Mouse (Mus musculus): ENCODE measurements around the gene Usp46.
A peak's percentile ranks its signal among the peaks of the same experiment; 100 is the strongest.
"Not testable (repeated sequence)": the region's sequence is repeated elsewhere in the genome, so short reads cannot be mapped to it uniquely, and the experiment has no call there.

Usp46 gene

DNA sequence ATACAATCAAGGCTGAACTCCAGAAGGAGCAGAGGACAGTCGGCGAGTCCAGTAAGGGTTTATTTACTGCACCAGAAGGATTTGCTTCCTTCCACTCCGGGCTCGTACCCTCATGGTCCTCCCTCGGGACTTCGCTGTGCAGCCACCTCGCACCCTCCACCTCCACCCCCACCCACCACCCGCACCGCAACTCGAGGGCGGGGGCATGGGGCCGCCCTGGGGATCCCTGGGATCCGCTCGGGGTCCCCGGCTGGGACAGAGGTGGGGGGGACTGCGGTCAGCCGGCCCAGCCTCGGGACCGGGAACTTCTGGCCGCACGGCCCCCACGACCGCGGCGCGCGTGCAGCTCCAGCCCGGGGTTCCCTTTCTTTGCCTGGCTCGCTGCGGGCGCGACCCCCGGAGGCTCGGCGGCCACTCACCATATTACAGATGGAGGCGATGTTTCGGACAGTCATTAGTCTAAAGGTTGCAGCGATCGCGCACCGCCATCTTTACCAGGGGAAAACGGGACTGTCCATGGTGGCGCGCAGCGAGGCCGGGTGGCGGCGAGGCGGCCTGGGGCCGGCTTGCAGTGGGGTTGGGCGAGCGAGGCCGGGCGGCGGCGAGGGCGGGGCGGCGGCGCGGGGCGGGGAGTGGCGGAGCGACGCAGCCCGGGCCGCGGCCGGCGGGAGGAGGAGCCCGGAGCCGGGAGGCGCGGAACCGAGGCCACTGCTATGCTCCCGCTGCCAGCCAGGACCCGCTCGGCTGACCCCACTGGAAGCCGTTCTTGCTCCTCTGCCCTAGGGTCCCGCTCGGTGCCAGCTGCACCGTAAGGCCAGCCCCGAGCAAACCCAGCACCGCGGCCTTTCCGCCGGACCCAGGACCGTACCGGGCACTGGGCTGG lies at the start of gene Usp46:
TSS of gene Usp46 (minus strand) at position 601 of the 883 bp plus-strand sequence.
- DNase-seq (ENCODE audit: low read depth, low spot score) = no peak

DNA sequence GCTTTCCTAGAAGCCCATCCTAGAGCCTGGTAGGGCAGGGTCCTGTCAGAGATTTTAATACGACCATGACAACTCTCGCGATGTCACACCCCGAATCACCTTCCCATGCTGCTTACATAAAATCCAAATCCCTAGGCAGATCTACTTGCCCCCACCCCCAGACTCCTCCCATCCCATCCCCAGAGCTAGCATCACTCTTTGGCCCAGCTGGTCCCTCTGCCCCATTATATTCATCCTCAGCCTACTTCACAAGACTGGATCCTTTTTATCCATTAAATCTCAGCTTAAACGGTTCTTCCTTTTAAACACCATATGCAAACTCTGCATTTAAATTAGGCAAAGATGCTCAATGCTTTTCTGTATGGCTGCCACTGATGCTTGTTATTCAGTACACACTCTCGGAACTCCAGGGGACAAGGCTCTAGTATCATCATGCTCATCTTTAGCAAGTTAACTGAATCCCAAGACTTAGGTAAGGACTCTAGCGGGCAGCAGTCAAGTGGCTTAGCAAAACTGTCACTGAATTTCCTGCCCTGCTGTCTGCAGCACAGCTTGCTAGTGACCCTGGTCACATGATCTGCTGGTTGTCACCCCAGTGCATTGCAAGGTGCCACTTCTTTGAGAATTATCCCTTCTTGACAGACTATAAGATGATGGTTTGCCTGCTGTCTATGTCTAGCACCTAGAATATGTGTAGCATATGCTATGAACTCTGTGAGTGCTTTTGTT lies 45.9 kb upstream of the Usp46 start:
- peak; percentile 16 for DNase-seq (ENCODE audit: low read depth, low spot score)

DNA sequence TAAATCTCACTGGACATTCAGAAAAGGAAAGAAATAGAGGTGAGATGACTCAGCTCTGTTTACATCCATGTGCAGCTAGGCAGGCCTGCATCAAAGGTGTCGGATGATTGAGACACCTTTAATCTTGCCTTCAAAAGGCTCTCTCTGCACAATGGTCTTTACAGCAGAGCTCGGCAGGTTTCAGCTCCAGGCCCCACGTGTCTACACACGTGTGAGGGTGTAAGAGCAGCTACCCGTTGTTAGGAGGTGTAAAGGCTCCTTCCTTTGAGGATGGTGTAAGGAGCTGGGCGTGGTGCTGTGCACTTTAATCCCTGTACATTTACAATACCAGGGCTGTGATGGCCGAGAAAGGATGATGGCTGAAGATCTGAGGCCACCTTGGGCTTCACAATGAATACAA lies 37.2 kb upstream of the Usp46 start:
- DNase-seq (ENCODE audit: low read depth, low spot score) = no peak

DNA sequence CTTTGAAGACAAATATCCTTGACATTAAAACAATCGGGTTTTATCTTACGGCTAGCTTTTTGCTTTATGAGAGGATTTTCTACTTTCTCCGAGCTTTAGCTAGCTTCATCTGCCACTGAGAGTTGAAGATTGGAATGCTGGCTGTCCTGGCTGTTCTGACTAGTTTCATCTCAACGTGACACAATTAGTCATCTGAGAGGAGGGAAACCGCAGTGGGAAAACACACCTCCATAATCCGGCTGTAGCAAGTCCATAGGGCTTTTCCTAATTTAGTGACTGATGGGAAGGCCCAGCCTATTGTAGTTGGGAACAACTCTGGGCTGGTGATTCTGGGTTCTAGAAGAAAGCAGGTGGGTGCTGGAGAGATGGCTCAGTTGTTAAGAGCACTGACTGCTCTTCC lies 33.5 kb upstream of the Usp46 start:
- DNase-seq (ENCODE audit: low read depth, low spot score) = no peak

DNA sequence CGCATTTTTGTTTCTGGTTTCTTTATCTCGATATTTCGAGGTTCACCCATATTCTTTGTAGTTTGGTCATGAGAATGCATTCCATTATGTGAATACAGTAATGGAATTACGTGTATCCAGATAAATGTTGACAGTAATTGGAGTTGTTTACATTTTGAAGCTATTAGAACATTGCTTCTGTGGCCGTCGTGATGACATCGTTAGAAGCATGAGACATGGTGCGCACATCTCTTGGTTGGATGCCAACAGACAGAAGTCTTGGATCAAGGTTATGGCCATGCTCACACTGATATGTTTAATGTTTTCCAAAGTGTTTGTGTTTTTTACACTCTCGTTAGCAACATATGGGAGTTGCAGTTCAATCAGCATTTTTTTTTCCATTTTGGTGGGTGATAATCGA lies 30.8 kb upstream of the Usp46 start:
- no peak for DNase-seq (ENCODE audit: low read depth, low spot score)

DNA sequence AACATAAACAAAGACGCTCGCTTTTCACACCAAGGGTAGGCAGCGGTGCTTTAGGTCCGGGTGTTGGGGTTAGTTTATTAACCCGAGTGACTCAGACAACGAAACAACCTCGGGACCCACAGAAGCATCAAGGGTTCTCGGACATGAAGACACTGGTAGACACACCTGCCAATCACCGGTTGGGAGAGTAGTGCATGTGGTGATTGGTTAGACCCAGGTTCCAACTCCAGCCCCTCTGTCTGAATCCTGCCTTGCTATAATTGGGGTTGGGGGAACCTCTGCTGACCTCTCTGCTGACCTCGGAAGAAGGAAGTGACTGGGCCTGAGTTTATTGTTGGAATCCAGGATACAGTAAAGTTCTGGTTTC lies 29.6 kb upstream of the Usp46 start:
- no peak for DNase-seq (ENCODE audit: low read depth, low spot score)

DNA sequence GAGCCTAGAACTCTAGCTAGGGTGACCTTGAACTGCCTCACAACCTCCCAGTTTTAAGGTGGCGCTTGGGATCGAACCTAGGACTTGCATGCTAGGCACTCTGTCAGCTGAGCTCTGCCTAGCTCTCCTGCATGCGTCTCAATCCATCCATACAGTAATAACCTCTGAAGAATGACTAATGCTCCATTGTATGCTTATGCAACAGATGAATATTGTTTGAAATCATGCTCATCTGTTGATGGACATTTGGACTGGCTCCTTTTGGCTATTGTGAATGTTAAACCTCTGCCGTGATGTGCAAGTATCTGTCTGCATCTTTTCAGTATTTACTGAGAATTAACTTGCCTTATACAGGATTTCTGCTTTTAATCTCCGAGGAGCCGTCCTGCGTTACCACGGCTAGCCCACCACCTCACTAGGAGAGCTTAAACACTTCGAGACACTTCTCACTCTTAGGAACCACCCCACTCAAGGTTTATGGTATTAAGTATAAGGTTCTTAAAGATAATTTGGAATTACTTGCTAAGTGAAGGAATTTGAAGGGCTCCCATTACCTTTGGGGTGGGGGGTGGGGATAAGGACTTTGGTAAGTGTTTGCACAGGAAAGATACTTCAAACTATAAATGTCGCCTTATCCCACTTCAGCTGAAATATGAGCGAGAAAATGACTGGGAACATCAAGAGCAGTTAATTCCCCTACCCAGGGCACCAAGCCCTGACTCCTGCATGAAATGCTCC lies 29.1 kb upstream of the Usp46 start:
- no peak for DNase-seq (ENCODE audit: low read depth, low spot score)

DNA sequence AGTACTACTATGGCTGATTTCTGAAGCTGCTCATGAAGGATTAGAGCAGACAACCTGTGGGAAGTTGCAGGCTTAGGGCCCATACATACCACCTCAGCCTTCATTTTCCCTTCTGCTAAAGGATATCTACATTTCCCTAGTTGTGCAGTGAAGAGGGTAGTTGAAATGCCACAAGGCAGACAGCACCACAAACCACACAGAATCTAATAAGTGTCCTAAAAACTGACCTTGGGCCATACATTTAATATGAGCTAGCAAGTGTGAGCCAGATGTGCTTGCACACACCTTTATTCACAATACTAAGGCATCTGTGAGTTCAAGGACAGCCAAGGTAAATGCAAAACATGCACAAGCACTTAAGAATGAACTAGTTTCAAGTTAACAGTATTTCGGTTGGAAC lies 27.8 kb upstream of the Usp46 start:
- no peak for DNase-seq (ENCODE audit: low read depth, low spot score)

DNA sequence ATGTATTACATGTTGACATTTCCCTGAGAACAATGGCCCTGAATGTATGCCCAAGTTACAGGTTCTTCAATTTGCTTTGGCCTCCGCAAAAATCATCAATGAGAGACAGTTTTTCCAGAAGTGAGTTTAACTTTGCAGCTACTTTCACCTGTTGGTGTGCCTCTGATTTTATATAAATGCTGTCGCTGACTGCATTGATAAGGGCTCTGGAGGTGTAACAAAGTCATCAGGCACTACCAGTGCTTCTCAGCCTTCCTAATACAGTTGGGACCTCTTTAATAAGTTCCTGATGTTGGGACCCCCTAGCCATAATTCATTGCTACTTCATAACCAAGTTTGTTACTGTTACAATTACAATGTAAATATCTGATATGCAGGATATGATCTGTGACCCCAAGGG lies 27.4 kb upstream of the Usp46 start:
- no peak for DNase-seq (ENCODE audit: low read depth, low spot score)

DNA sequence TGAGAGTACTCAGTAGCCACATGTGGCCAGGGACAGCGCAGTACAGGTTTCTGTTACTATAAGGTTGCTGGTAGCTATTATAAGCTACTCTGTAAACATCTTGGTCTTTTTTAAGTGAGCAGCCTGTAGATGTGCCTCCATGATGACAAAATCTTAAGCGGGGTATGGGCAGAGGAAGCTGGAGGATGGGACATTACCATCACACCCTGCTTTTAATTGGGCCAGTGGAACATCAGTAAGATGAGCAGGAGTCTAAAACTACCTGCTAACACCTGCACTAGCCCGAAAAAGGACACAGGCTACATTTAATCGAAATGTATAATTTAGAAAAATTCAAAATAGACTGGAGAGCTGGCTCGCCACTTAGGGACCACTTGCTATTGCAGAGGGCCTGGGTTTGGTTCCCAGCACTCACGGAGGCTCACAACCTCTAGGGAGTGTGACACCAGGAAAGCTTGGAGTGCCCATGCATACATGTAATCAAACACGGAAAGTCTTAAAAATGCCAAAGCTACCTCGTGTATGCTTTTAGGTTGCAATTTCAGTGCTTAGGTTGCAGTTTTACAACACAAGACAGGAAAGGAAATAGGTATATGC lies 26.7 kb upstream of the Usp46 start:
- no peak for DNase-seq (ENCODE audit: low read depth, low spot score)

DNA sequence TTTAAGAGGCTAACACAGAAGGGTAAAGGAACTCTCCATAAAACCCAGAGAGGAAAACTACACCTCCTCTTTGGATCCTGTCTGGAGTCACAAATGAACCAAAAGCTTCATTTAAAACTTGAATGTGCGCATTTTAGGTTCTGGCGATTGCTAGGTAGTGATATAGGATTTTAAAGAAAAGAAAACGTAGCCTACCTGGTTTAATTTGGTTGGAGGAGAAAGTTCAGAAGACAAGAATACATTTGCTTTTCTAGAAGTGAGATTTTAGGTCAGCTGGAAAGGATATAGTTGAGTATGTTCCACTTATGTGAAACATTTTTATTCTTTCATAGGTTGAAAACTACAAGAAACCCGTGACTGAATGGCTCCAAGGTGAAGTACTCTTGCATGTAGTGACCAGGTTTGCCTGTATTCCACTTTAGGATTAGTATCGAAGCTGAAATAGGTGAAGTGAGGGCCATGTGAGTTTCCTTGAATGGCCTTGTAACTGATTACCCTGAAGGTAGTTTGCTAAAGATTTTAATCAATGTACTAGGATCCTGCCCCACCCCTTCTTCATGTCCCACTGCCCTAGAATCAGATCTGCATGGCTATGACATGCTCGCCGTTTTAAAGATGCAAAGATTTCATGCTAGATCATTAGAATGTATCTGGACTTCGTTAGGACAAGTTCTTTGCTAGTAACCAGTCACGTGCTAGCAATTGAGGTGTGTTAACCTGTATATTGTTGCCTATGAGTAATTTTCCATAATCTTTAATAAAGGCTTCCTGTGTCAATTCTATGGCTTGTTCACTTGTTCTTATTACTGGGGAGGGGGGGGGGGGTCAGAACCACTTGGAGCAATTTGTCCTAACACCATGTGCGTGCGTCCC lies 25.6 kb upstream of the Usp46 start:
- no peak for DNase-seq (ENCODE audit: low read depth, low spot score)

DNA sequence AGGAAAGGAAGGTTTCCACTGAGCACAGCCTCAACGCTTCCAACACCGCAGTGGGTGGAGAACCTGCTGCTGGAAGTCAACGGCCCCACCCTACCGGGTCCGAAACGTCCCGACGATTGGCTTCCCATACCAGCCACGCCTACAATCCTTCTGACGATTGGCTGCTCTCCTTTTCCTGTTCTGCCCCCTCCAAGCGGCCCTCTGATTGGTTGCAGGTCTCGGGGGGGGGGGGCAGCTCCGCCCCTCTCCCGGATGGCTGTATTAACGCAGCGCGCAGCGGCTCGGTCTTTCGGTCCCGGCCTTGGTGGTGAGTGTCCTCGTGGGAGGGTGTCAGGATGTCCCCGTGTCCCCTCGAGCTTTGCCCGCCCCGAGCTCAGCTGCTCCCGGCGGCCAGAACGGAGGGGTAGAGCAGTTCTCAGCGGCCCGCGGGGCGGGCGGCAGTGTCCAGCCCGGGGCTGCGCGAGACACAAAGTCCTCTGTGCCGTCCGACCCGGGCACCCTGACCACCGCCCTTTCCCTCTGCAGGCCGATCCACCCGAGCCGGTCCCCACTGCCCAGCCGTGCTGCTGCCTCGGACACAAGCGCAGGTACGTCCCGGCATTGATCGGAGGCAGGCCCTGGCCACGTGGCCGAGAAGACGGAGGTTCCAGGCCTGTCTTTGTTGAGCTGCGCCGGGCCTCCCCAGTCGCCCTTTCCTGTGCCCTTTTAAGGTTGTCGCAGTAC lies 24.8 kb upstream of the Usp46 start:
- DNase-seq (ENCODE audit: low read depth, low spot score) = peak; percentile 92

DNA sequence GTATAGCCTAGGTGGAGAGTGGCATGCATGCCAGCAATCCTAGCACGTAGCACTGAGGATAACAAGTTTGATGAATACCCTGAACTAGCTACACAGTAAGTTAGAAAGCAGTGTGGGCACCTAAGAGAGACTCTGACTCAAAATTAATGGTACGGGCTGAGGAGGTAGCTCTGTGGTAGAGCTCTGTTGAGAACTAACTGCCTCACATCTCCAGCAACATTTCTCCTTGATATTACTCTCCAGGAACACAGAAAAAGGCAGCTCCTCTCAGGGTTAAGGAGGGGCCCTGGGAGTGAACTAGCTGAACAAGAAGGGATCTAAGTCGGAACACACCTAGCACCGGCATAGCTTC lies 24.2 kb upstream of the Usp46 start:
- no peak for DNase-seq (ENCODE audit: low read depth, low spot score)

DNA sequence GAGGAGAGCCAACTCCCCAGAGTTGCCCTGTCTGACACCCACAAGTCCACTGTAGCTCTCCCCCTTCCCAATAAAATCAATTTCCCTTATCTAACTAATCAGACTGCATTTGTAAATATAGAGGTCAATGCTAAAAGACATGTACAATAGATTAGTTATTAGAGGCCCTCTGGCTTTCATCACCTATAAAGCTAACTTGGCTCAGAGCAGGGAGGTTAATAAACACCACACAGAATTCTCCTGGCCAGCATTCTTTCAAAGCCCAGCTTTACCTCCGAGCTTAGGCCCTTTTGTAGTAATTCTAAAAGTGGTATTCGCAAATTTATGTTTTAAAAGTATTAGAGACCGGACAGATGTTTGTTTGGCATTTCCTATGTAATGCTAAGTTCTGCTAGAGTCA lies 21.4 kb upstream of the Usp46 start:
- DNase-seq (ENCODE audit: low read depth, low spot score) = no peak

DNA sequence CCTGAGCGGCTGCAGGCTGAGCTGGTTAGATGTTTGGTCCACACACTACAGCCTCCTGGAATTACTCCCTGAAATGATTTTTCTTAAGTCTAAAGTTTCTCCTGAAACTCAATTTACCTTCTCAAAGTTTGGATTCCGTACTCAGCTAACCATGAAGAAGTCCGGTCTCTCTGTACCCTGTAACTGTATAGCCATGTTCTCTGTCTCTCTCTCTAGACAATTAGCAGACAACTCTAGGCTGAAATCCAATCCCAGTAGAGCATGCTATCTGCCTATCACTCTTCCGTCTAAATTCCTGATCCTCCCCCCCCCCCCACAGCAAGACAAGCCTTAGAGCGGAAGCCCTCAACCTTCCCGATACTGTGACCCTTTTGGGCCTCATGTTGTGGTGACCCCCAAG lies 13.5 kb upstream of the Usp46 start:
- no peak for DNase-seq (ENCODE audit: low read depth, low spot score)

DNA sequence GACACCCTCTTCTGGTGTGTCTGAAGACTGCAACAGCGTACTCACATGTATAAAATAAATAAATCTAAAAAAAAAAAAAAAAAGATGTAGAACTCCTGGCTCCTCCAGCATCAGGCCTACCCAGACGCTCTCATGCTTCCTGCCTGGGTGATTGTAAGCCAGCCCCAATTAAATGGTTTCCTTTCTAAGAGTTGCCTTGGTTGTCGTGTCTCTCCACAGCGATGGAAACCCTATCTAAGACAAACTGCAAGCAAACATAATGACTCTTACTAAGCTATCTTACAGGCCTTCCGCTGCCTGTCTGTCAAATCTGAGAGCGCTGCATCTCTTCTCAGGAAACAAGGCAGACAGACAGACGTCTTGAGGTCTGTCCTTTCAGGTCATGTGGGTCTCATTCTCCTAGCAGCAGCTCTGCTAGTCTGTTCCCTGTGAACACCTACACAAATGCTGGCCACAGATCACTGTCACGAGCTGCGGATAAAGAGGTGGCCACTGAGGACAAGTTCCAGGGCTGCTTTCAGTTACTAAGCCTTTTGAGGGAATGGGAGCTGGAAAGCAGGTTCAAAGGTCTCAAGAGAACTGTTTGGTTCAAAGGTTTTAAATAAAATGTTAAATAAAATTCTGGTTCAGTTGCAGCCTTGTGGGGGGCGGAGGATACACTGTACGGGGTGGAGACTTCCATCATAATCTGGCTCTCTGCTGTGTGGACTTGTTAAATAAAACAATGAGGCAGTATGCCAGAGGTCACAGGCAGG lies 10.8 kb upstream of the Usp46 start:
- no peak for DNase-seq (ENCODE audit: low read depth, low spot score)

DNA sequence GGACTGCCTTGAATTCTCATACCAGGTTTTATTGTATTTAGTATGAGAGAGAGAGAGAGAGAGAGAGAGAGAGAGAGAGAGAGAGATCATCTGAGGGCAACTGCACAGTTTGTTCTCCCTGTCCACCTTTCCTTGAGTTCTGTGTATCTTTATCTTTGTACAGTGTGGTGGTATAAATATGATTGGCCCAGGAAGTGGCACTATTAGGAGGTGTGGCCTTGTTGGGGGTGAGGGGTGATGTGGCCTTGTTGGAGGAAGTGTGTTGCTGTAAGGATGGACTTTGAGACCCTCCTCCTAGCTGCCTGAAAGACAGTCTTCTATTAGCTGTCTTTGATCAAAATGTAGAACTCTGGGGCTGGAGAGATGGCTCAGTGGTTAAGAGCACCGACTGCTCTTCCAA lies 10.2 kb upstream of the Usp46 start:
- no peak for DNase-seq (ENCODE audit: low read depth, low spot score)

DNA sequence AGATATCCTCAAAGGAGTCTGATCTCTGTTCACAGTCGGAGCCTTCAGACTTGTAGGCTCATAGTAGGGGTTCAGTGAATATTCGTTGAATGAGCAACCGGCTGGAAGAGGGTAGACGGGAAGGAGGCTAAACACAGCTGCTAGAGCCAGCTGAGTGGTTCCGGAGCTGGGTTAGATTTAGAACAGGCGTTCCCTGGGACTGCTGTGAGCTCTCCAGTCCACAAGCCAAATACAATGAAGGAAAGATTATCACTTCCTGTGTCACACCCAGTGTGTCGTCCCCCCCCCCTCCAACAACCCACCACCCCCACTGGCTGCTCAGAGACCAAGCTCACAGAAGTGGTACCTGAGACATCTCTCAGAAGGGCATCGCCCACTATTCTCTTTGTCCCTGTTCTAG lies 9.7 kb upstream of the Usp46 start:
- no peak for DNase-seq (ENCODE audit: low read depth, low spot score)

DNA sequence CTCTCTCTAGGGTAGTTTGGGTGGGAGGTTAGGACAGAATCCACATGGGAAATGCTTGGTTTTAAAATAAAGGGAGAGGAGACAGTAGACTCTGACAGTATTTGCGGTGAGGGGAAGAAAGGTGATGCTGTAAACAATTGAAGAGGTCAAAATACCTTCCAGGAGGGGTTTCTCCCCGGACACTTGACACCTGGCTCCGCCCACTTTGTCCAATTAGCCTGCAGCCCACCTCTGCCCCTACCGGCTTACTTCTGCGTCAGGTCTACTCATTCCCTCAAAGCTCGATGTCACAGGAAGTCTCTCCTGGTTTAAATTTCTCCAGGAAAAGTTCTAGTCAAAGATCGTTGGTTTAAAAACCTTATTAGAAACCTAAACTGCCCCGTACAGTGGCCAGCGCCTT lies 8.5 kb upstream of the Usp46 start:
- DNase-seq (ENCODE audit: low read depth, low spot score) = no peak

DNA sequence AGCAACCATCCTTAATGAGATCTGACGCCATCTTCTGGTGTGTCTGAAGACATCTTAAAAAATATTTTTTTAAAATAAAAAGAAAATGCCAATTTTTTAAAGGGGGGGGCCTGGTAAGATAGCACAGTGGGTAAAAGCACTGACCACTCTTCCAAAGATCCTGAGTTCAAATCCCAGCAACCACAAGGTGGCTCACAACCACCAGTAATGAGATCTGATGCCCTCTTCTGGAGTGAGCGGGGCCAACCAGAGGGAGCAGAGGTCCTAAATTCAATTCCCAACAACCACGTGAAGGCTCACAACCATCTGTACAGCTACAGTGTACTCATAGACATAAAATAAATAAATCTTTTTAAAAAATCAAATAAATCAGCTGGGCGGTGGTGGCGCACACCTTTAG lies 2.3 kb upstream of the Usp46 start:
- not testable (repeated sequence) for DNase-seq (ENCODE audit: low read depth, low spot score)

Data from brain, embryonic 18.5 days (tissue).